Mouse (Mus musculus) testis, adult 2 months (tissue): ENCODE data around the gene Large2.
A peak's percentile ranks its signal among the peaks of the same experiment; 100 is the strongest.

ENCODE experiments used
- CTCF ChIP-seq: fragments of 200-500 bp; IDR thresholded peaks from 2 replicates; pipeline ENCODE4 v1.5.1; 2012; ENCODE audit warnings: low read depth, mild to moderate bottlenecking, inconsistent platforms, low read length, moderate library complexity; ENCODE audit not compliant: control insufficient read depth, insufficient read depth, insufficient replicate concordance
- POLR2A ChIP-seq: fragments of 200-500 bp; IDR thresholded peaks from 2 replicates; pipeline ENCODE4 v1.6.1; 2012; ENCODE audit warnings: low read depth, mild to moderate bottlenecking, inconsistent platforms, low read length, moderate library complexity; ENCODE audit not compliant: control insufficient read depth

DNA sequence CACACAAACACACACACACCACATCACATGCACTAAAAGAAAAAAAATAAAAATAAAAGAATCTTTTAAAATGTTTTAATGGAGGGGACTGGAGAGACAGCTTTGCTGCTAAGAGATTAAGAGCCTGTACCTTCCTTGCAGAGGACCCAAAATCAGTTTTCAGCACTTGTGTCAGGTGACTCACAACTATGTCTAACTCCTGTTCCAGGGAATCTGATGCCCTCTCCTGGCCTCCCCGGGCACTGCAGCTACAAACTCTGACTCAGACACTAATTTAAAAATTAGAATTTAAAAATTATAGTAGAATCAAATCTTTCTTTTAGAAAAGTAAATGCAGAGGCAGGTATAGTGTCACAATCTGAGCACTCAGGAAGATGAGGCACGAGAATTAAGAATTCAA lies 52.0 kb downstream of the Large2 start:
- peak; percentile 20; the same call in 1 of the 2 replicates for TF ChIP-seq CTCF
- TF ChIP-seq POLR2A = no peak
